ENCODE assay signal across 9 mouse cellular contexts in genomic region chr11:5015720-5016119, GRCm38 (mm10). TPM values are rescaled to one million over a fixed set of nuclear protein-coding genes. Genes with fewer than 3 reads are reported as not detected.
A peak's percentile ranks its signal among the peaks of the same experiment; 100 is the strongest.
DNase-seq lines count a peak whose midpoint lies in the region; ATAC-seq lines count a peak whose summit lies in the region.
"Had no signal": no experiment of that assay in that cellular context is flagged by ENCODE, and none has a peak within 500 bp of the region (broad histone marks: within the 10 kb centered on the region; RNA-seq: fewer than 3 reads in every experiment).

No protein-coding gene starts in this region.

- DNase-seq in midbrain, embryonic 14.5 days: peak; percentile 54
- DNase-seq in midbrain, embryonic 10.5 days (ENCODE audit: low spot score): no peak
- DNase-seq in brain, adult 2 months (ENCODE audit: low read depth, low spot score): peak; percentile 97
- peak; percentile 37 for DNase-seq in induced T-regulatory cell, adult 2 months (ENCODE audit: low read depth)
- peak; percentile 71 to 82 for DNase-seq in left cerebral cortex, postnatal 14 days (ENCODE audit: low spot score in 2 of 2)
- DNase-seq in natural killer cell, adult 2 months (ENCODE audit: low spot score in 2 of 2): peak; percentile 7 to 33
- DNase-seq in thymus, postnatal 36 days: peak; percentile 33 to 36

- no peak overlapping the region for H3K4me3 ChIP-seq in midbrain, embryonic 14.5 days (replicated peaks; ENCODE audit: low read depth, low read length)
- no peak overlapping the region for H3K4me3 ChIP-seq in midbrain, embryonic 10.5 days
- no peak overlapping the region for H3K4me3 ChIP-seq in forebrain, embryonic 16.5 days (replicated peaks; ENCODE audit: low read length)
- H3K4me3 ChIP-seq: neural tube, embryonic 12.5 days had no signal

- no peaks in the 10 kb centered on the region for H3K9me3 ChIP-seq in midbrain, embryonic 14.5 days (ENCODE audit: control insufficient read depth, low read length)
- H3K9me3 ChIP-seq in midbrain, embryonic 10.5 days (replicated peaks): no peaks in the 10 kb centered on the region
- H3K9me3 ChIP-seq in forebrain, embryonic 16.5 days (ENCODE audit: control insufficient read depth, low read length): no peaks in the 10 kb centered on the region
- H3K9me3 ChIP-seq: neural tube, embryonic 12.5 days had no signal

- no peak for ATAC-seq in midbrain, embryonic 14.5 days (ENCODE audit: low FRiP score, low TSS enrichment)
- ATAC-seq in forebrain, embryonic 16.5 days: peak; percentile 57

- intact Hi-C loops in left cerebral cortex, postnatal 14 days (cut with DNase I): loop anchor here (2.0 kb wide), 1 partner anchor 49 kb away; the partner anchor contains the start of gene Gas2l1

- WGBS in midbrain, embryonic 14.5 days: 62% methylated on average over 2 of the region's 2 CpGs
- WGBS in midbrain, embryonic 10.5 days: 72% methylated on average over 2 of the region's 2 CpGs
- WGBS in forebrain, embryonic 16.5 days: 67% methylated on average over 2 of the region's 2 CpGs

- no peak overlapping the region for H3K4me2 ChIP-seq in midbrain, embryonic 14.5 days (ENCODE audit: low read length)
- H3K4me2 ChIP-seq in forebrain, embryonic 16.5 days (ENCODE audit: low read length): no peak overlapping the region
- H3K4me2 ChIP-seq: neural tube, embryonic 12.5 days had no signal

- no peak overlapping the region for H3K27ac ChIP-seq in midbrain, embryonic 14.5 days (replicated peaks; ENCODE audit: low read depth, low read length)
- no peak overlapping the region for H3K27ac ChIP-seq in midbrain, embryonic 10.5 days (replicated peaks)
- H3K27ac ChIP-seq in forebrain, embryonic 16.5 days (ENCODE audit: low read length): no peak overlapping the region
- H3K27ac ChIP-seq: neural tube, embryonic 12.5 days had no signal

- peaks cover 92% of the 10 kb centered on the region for H3K36me3 ChIP-seq in midbrain, embryonic 14.5 days (ENCODE audit: control insufficient read depth, insufficient read depth, low read length)
- H3K36me3 ChIP-seq in midbrain, embryonic 10.5 days: peaks cover 88% of the 10 kb centered on the region
- peaks cover 44% of the 10 kb centered on the region for H3K36me3 ChIP-seq in forebrain, embryonic 16.5 days (ENCODE audit: control insufficient read depth, insufficient read depth)

- no peak overlapping the region for H3K9ac ChIP-seq in midbrain, embryonic 14.5 days (replicated peaks; ENCODE audit: low read length)
- no peak overlapping the region for H3K9ac ChIP-seq in forebrain, embryonic 16.5 days (replicated peaks; ENCODE audit: low read depth, low read length)
- H3K9ac ChIP-seq: neural tube, embryonic 12.5 days had no signal

- no peaks in the 10 kb centered on the region for H3K4me1 ChIP-seq in midbrain, embryonic 14.5 days (ENCODE audit: control insufficient read depth, insufficient read depth, low read length)
- no peaks in the 10 kb centered on the region for H3K4me1 ChIP-seq in midbrain, embryonic 10.5 days
- H3K4me1 ChIP-seq in forebrain, embryonic 16.5 days (replicated peaks; ENCODE audit: control insufficient read depth, insufficient read depth, low read length): no peaks in the 10 kb centered on the region
- H3K4me1 ChIP-seq: neural tube, embryonic 12.5 days had no signal

- H3K27me3 ChIP-seq in midbrain, embryonic 14.5 days (ENCODE audit: control insufficient read depth, insufficient read depth, low read length): no peaks in the 10 kb centered on the region
- no peaks in the 10 kb centered on the region for H3K27me3 ChIP-seq in midbrain, embryonic 10.5 days (ENCODE audit: low read depth, poor library complexity, severe bottlenecking)
- H3K27me3 ChIP-seq in forebrain, embryonic 16.5 days (replicated peaks; ENCODE audit: control insufficient read depth, insufficient read depth, low read length): no peaks in the 10 kb centered on the region
- H3K27me3 ChIP-seq: neural tube, embryonic 12.5 days had no signal

RNA-seq across cellular contexts. Expression of gene Ap1b1, which starts 29.1 kb away (rescaled TPM):
- 84.7 and 96.5 TPM in 2 replicates for polyA plus RNA-seq in midbrain, embryonic 14.5 days (2014; fragmentation: Nextera tagmentation; extraction: Ambion mirVana)
- polyA plus RNA-seq in midbrain, embryonic 10.5 days (2016; fragmentation: Nextera tagmentation; extraction: Ambion mirVana): 62.2 and 68.4 TPM in 2 replicates
- 90.6 and 92.1 TPM in 2 replicates for polyA plus RNA-seq in forebrain, embryonic 16.5 days (2015; fragmentation: Nextera tagmentation; extraction: Ambion mirVana)
- total RNA-seq in left cerebral cortex, postnatal 14 days (2021): 100 to 1,000 TPM; 138 to 142 TPM

RNA-seq across cellular contexts. Expression of gene Rasl10a, which starts 42.2 kb away (rescaled TPM):
- polyA plus RNA-seq in midbrain, embryonic 14.5 days (2014; fragmentation: Nextera tagmentation; extraction: Ambion mirVana): 0.33 and 1.3 TPM in 2 replicates
- polyA plus RNA-seq in midbrain, embryonic 10.5 days (2016; fragmentation: Nextera tagmentation; extraction: Ambion mirVana): 0.44 and 1.2 TPM in 2 replicates
- polyA plus RNA-seq in forebrain, embryonic 16.5 days (2015; fragmentation: Nextera tagmentation; extraction: Ambion mirVana): 0.45 and 0.76 TPM in 2 replicates
- total RNA-seq in left cerebral cortex, postnatal 14 days (2021): 10 to 100 TPM; 61.7 to 63.2 TPM

RNA-seq across cellular contexts. Expression of gene Gas2l1, which starts 49.4 kb away (rescaled TPM):
- 19.7 and 22.1 TPM in 2 replicates for polyA plus RNA-seq in midbrain, embryonic 14.5 days (2014; fragmentation: Nextera tagmentation; extraction: Ambion mirVana)
- 22.0 and 23.6 TPM in 2 replicates for polyA plus RNA-seq in midbrain, embryonic 10.5 days (2016; fragmentation: Nextera tagmentation; extraction: Ambion mirVana)
- polyA plus RNA-seq in forebrain, embryonic 16.5 days (2015; fragmentation: Nextera tagmentation; extraction: Ambion mirVana): 17.2 and 18.4 TPM in 2 replicates
- 10 to 100 TPM; 60.9 to 70.2 TPM for total RNA-seq in left cerebral cortex, postnatal 14 days (2021)
